Mouse (Mus musculus): ENCODE data around the gene Lrriq1.

DNA sequence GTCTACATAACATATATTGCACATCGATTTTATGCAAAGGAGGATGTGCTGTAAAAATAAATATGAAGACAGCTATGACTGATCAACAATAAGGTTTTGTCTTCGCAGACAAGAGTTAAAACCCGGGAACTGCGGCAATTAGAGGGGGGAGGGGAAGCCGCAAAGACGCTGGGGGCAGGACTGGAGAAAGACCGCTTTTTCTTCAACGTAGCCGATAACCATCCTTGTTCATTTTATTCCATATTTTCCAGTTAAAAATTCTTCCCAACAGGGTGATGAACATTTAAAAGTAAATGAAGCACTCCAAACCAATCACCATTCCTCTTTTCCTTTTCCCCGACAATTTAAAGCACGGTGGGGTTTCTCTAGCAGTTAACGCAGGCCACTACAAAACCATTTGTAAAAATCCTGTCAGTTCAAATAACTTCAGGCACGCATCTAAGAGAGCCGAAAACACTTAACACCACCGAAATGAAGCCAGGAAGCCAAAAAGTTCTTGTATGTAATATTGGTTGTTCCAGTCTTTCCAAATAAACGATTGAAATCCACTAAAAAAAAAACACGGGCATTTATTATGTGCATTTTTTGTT, 209.4 kb downstream of the Lrriq1 start:
- no peak for TF ChIP-seq CTCF (IDR thresholded peaks at IDR 0.05; ENCODE audit: borderline replicate concordance, insufficient read depth, low read length)
- no peak for TF ChIP-seq POLR2A (IDR thresholded peaks at IDR 0.05; ENCODE audit: low read depth, low read length)

All from embryonic fibroblast, embryonic 13.5 days (primary cell).